Mouse (Mus musculus): ENCODE results near the gene Plcb1.

Plcb1 gene

GRCm38 (mm10) chr2:135067419-135067818, 281.6 kb downstream of the Plcb1 start:
- DNase-seq (ENCODE audit: low spot score), result no peak

GRCm38 (mm10) chr2:135071349-135071748, 285.5 kb downstream of the Plcb1 start:
- DNase-seq (ENCODE audit: low spot score), result no peak

DNA sequence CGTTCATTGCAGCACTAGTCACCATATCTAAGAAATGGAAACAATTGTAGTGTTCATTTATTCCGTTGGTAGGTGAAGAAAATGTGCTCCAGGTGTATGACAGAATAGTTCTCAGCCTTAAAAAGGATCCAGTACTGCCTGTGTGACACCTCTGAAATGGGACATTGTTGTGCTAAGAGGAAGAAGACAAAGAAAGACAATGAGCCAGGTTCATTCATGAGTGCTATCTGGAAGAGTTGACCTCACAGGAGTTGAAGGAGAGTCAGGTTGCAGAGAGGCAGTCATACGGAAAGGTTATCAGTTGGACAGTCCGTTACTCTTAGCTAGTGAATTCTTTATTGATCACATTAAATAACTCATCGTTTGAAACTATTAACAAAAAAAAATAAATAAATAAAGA, 286.6 kb downstream of the Plcb1 start:
- no peak for DNase-seq (ENCODE audit: low spot score)

DNA sequence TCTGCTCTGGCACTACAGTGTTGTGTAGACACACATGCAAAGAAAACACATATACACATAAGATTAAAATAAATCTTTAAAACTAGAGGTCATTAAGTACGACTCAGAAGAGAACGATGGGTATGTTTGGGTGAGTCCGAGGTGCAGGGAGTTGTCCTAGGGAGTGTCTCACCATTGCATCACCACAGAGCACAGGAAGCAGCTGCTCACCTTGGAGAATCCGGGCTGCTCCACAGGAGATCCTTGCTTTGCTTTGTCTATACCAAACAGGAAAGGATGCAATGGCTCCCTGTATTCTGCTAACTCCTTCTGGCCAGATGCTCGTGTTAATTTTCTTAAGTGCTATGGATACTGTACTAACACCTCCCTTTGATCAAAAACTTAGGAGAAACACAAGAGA, 287.1 kb downstream of the Plcb1 start:
- DNase-seq (ENCODE audit: low spot score), result no peak

DNA sequence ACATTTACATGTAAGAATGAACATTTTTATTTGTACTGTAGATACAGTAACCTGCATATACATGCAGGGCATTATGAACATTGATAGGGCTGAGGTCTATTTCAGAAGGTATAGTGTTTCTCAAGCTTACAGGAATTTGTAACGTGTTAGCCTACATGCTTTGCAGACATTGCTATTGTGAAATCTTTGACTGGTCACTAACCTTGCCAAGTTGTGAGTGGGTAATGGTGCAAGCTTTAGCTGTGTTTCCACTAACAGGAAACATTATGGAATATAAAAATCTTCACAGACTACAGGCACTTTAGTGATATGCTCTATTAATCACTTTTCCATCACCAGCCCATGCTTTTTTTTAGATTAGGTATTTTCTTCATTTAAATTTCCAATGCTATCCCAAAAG, 289.5 kb downstream of the Plcb1 start:
- DNase-seq (ENCODE audit: low spot score), result no peak

DNA sequence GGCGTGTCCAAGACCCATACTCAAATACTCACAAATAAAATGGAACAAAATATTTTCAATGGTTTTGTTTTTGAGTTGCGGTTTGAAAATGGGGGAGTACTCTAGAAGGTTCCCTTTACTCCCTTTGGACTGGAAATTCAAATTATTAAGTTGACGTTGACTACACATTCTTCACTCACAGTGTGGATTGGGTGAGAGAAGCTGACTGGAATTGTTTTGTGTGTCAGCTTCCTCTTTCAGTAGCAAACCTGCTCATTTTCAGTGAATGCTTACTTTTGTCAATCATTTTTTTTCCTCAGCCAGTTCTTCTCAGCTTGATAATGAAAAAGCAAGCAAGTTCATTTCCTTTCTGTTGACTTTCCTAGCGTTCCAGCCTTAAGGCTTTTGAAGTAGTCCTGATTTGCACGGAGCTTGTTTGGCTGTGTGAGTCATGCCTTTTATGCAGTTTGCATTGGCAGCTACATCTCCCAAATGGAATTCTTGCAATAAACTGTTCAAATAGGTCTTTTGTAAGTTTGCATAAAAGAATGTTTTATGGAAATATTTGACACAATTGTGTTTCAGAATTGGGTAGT, 306.8 kb downstream of the Plcb1 start:
- no peak for DNase-seq (ENCODE audit: low spot score)

GRCm38 (mm10) chr2:135101292-135101691, 315.4 kb downstream of the Plcb1 start:
- no peak for DNase-seq (ENCODE audit: low spot score)

DNA sequence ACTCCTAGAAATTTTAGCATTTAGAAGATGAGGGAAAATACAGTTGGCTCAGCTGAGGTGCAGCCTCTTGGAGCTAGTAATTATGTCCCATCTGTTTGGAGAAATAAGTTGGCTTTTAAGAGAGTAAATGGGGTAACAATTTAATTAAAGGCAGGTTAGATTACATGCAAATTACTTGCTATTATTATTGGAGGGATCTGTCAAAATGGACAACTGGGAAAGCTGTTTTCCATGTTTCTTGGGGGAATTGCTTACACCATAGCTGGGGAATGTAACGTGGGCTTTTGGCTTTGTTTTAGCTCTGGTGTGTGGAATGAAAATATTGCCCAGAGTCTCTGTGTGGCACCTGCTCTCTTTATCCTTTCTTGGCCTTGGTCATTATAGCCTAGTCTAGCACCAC, 316.1 kb downstream of the Plcb1 start:
- DNase-seq (ENCODE audit: low spot score), result no peak

- no peak for DNase-seq (ENCODE audit: low spot score)
Measured at GRCm38 (mm10) chr2:135106649-135107048, 320.8 kb downstream of the Plcb1 start.

GRCm38 (mm10) chr2:135108607-135109006, 322.7 kb downstream of the Plcb1 start:
- DNase-seq (ENCODE audit: low spot score), result no peak

DNA sequence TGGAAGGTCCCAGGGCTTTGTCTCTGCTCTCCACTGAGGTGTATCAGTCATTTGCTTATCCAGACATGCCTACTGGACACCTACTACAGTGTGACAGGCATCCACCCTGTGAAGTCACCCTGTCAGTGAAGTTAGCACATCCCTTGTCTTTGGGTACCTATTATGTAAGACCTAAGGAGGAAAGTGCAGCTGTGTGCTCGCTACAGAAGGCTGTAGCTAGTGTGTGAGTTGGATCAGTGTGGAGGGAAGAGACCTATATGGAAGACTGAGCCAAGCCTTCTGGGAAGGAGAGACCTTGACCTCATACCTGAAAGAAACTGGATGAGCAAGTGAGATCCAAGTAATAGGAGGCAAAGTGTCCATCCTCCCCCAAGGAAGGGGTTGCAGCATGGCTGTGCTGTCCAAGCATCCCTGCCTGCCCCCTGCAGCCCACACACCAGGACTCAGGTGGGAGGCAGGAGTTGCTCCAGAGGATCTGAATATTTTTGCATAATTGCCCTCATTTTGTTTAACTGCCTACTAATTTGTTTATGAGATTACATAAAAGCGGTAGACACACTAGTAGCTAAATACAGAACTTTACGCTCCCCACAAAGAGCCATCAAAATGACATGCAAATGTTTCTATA, 328.7 kb downstream of the Plcb1 start:
- no peak for DNase-seq (ENCODE audit: low spot score)

DNA sequence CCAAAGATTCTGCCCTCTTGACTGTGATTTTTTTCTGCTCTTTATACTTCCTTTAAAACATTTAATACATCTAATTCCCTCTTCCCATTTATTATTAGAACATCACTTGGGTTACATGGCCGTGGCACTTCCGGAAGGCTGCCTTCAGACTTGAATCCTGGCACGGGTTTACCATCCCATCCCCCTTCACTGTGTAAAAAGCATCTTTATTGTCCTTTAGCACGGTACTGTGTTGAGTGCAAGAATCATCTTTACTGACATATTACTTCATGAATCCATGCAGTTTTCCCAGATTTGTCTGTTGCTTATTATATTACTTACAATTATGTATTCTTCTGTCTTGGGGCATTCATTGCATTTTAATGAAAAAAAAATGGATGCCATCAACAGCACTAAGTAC, 337.2 kb downstream of the Plcb1 start:
- DNase-seq (ENCODE audit: low spot score), result no peak

DNA sequence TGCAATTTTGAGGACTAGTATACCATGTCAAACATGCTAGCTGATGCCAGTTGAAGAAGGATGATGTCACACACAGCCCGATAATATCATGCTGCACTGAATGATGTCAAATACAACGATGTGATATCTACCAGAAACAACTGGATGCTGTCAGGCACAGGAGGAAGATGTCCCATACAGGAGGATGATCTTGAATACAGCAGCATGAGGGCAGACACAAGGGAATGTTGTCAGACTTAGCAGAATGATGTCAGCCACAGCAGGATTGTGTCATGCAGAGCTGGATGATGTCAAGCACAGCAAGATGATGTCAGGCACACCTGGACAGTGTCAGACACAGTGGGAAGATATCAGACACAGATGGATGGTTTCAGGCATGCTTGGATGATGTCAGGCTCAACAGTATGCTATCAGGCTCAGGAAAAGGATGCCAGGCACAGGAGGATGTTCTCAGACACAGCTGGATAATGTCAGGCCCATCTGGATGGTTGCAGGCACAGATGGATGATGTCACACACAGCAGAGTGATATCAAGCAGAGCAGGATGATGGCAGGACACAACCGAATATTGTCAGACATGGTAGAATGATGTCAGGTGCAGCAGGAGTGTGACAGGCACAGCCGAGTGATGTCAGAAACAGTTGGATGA, 338.0 kb downstream of the Plcb1 start:
- DNase-seq (ENCODE audit: low spot score), result no peak

DNA sequence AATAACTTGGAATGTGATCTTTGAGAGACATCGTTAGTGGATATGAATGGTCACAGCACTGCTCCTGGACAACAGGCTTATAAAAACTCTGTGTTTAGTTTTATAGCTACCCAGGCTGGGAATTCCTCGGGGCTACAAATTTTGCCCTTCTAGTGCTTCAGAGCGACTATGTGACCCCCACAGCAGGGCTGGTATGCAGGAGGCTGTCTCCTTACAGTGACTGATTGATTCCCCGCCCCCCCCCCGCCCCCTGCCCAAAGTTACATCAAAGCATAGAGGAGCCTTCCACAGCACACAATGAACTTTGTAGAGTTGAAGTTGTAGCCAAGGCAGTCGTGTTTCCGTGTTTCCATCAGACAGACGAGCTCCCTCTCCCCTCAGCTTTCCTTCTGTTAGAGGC, 354.7 kb downstream of the Plcb1 start:
- no peak for DNase-seq (ENCODE audit: low spot score)

GRCm38 (mm10) chr2:135152289-135152688, 366.4 kb downstream of the Plcb1 start:
- no peak for DNase-seq (ENCODE audit: low spot score)

DNA sequence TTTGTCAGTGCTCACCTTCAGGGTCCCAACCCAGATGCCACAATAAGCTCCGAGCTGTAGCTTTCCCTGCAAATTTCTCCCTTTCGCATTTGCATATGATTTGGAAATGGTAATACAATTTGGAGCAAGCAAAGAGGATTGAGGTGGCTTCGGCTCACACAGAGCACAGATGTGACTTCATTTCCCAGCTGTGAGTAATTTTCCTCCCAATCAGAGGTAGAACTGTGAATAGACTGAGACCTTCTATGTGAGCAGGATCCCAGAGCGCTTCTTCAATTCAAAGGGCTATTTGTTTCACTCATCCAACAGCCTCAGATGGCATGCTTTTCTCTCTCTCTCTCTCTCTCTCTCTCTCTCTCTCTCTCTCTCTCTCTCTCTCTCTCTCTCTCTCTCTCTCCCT, 367.4 kb downstream of the Plcb1 start:
- no peak for DNase-seq (ENCODE audit: low spot score)

- no peak for DNase-seq (ENCODE audit: low spot score)
Measured at GRCm38 (mm10) chr2:135156055-135156454, 370.2 kb downstream of the Plcb1 start.

DNA sequence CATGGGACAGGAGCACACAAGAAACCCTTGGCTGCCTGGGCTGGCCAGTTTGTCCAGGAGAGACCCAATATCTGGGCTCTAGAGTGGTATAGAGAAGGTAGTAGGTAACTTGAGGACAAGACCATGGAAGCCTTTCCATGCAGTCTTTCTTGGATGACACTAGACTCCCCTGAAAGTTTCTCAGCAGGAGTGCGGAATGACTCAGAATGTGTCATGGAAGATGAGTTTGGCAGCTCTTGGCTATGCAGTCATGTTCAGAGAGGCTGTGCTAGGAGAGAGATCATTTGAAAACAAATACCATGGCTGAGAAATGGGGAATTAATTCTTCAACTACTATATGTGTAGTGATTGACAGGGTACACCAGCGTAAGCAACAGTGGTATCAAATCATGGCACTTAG, 372.1 kb downstream of the Plcb1 start:
- no peak for DNase-seq (ENCODE audit: low spot score)

DNA sequence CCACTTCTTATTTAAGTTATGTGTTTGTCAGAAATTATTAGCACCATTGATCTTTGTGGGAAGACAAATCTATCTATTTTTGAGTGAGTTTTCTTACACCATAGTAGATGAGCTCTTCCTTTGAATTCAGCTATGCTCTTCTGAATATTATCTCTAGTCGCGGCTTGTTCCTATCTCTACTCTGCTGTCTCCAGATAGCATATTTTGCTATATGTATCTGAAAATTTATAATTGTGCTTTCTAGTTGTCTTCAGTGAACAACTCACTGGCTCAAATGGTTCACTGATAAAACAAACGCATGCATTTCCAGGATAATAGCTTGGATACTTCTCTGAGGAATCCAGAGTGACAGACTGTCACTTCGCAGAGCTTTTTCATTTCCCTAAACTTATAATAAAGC, 375.8 kb downstream of the Plcb1 start:
- peak; percentile 6 for DNase-seq (ENCODE audit: low spot score)

GRCm38 (mm10) chr2:135165512-135165911, 379.6 kb downstream of the Plcb1 start:
- no peak for DNase-seq (ENCODE audit: low spot score)

GRCm38 (mm10) chr2:135175544-135175943, 389.7 kb downstream of the Plcb1 start:
- DNase-seq (ENCODE audit: low spot score), result no peak

GRCm38 (mm10) chr2:135187659-135188058, 401.8 kb downstream of the Plcb1 start:
- no peak for DNase-seq (ENCODE audit: low spot score)

DNA sequence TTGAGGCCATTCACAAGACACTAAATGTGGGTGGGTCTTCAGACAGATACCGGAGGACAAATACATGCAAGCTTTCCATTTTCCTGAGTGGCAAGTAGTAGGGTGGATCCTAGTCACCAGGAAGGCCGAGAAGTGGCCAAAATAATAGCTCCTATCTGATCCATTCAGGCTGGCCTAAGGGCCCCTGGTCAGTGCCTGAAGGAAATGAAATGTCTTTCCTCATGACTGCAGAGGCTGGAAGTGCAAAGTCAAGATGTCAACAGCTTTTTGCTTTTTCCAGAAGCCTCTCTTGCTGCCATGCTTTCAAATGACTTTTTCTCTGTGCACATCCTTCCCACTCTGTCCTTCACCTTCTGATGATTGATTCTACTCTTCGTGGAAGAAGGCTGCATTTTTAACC, 415.0 kb downstream of the Plcb1 start:
- no peak for DNase-seq (ENCODE audit: low spot score)

- DNase-seq (ENCODE audit: low spot score), result no peak
Measured at GRCm38 (mm10) chr2:135202390-135202789, 416.5 kb downstream of the Plcb1 start.
